Mouse (Mus musculus): Measurements from ENCODE around the gene Krt82. TPM values are rescaled to one million over a fixed set of nuclear protein-coding genes. Genes with fewer than 3 reads are reported as not detected.

Krt82 gene
- polyA plus RNA-seq, 1 experiment from 2014 or later: not detected

- no peak within 1 kb of the TSS for H3K9ac ChIP-seq (replicated peaks; ENCODE audit: low read length)
- H3K4me2 ChIP-seq (replicated peaks; ENCODE audit: low read depth, low read length): no peak within 1 kb of the TSS
- no peaks in the 10 kb centered on the region for H3K9me3 ChIP-seq (ENCODE audit: low read length)
- no peaks in the 10 kb centered on the region for H3K36me3 ChIP-seq (ENCODE audit: insufficient read depth, low read length)
- H3K4me3 ChIP-seq (ENCODE audit: low read length): no peak within 1 kb of the TSS
- peaks cover 7% of the 10 kb centered on the region; the same call in 1 of the 2 replicates for H3K4me1 ChIP-seq (ENCODE audit: insufficient read depth, low read length)
- H3K27me3 ChIP-seq (ENCODE audit: insufficient read depth, low read length): no peaks in the 10 kb centered on the region
- no peak within 1 kb of the TSS for H3K27ac ChIP-seq (ENCODE audit: low read length)
- ATAC-seq (ENCODE audit: low FRiP score, low TSS enrichment): no peak
- 51% methylated on average over 6 of the region's 6 CpGs for WGBS
Observed at GRCm38 (mm10) chr15:101491431-101491830, 59.0 kb downstream of the Krt82 start, which contains the start of gene Krt83. Gene Krt83 (minus strand): TSS chr15:101491512.

Small RNAs within 50 kb of the gene (microRNA-seq; reads per million reads assigned to microRNA genes)
- gene Gm44393 (not detected), gene Gm44460 (not detected)

Other genes starting within 250 kb of the Krt82 start
- 1.7 and 2.3 TPM in 2 replicates for gene Krt80, start 180.5 kb downstream of the Krt82 start, polyA plus RNA-seq (2015; fragmentation: Nextera tagmentation; extraction: Ambion mirVana)
- gene Krt7, start 139.6 kb downstream of the Krt82 start, polyA plus RNA-seq (2015; fragmentation: Nextera tagmentation; extraction: Ambion mirVana): 94.8 and 99.9 TPM in 2 replicates
- 0.06 TPM in 1 of 2 replicates, not detected in the other for gene Krt87, start 111.9 kb downstream of the Krt82 start, polyA plus RNA-seq (2015; fragmentation: Nextera tagmentation; extraction: Ambion mirVana)
- not detected in 2 replicates for gene Krt88, start 102.9 kb downstream of the Krt82 start, polyA plus RNA-seq (2015; fragmentation: Nextera tagmentation; extraction: Ambion mirVana)
- not detected in 2 replicates for gene Krt81, start 86.9 kb downstream of the Krt82 start, polyA plus RNA-seq (2015; fragmentation: Nextera tagmentation; extraction: Ambion mirVana)
- gene Krt86, start 77.2 kb downstream of the Krt82 start, polyA plus RNA-seq (2015; fragmentation: Nextera tagmentation; extraction: Ambion mirVana): not detected in 2 replicates
- not detected in 2 replicates for gene Krt83, start 59.2 kb downstream of the Krt82 start, polyA plus RNA-seq (2015; fragmentation: Nextera tagmentation; extraction: Ambion mirVana)
- gene Gm49425, start 33.4 kb downstream of the Krt82 start, polyA plus RNA-seq (2015; fragmentation: Nextera tagmentation; extraction: Ambion mirVana): not detected in 2 replicates
- not detected in 2 replicates for gene Krt84, start 17.8 kb downstream of the Krt82 start, polyA plus RNA-seq (2015; fragmentation: Nextera tagmentation; extraction: Ambion mirVana)
- 0.10 and 0.15 TPM in 2 replicates for gene Krt90, start 12.3 kb upstream of the Krt82 start, polyA plus RNA-seq (2015; fragmentation: Nextera tagmentation; extraction: Ambion mirVana)
- gene Krt75, start 23.2 kb upstream of the Krt82 start, polyA plus RNA-seq (2015; fragmentation: Nextera tagmentation; extraction: Ambion mirVana): 0.27 and 0.32 TPM in 2 replicates
- not detected in 2 replicates for gene Gm5414, start 77.5 kb upstream of the Krt82 start, polyA plus RNA-seq (2015; fragmentation: Nextera tagmentation; extraction: Ambion mirVana)
- not detected in 2 replicates for gene Gm5478, start 96.7 kb upstream of the Krt82 start, polyA plus RNA-seq (2015; fragmentation: Nextera tagmentation; extraction: Ambion mirVana)
- gene Krt6b, start 129.6 kb upstream of the Krt82 start, polyA plus RNA-seq (2015; fragmentation: Nextera tagmentation; extraction: Ambion mirVana): not detected in 2 replicates
- gene Krt6a, start 143.6 kb upstream of the Krt82 start, polyA plus RNA-seq (2015; fragmentation: Nextera tagmentation; extraction: Ambion mirVana): 0.10 and 0.49 TPM in 2 replicates
- 0.26 and 0.67 TPM in 2 replicates for gene Krt5, start 162.2 kb upstream of the Krt82 start, polyA plus RNA-seq (2015; fragmentation: Nextera tagmentation; extraction: Ambion mirVana)
- not detected in 2 replicates for gene Krt71, start 192.4 kb upstream of the Krt82 start, polyA plus RNA-seq (2015; fragmentation: Nextera tagmentation; extraction: Ambion mirVana)
- not detected in 2 replicates for gene Krt72, start 235.8 kb upstream of the Krt82 start, polyA plus RNA-seq (2015; fragmentation: Nextera tagmentation; extraction: Ambion mirVana)